Mouse (Mus musculus) embryonic facial prominence, embryonic 13.5 days (tissue): ENCODE measurements around the gene Socs7. TPM values are rescaled to one million over a fixed set of nuclear protein-coding genes. Genes with fewer than 3 reads are reported as not detected.

Experiments
- ATAC-seq: fragments of 200-750 bp; cut with Nextera tagmentation; 2 replicates; pipeline ENCODE4 v1.8.0; 2017; ENCODE audit warnings: low read depth; ENCODE audit not compliant: insufficient number of reproducible peaks, insufficient read depth, low FRiP score, low TSS enrichment
- H3K27ac ChIP-seq: fragments of 300-500 bp; sonication (generic); 2 replicates; pipeline ENCODE4 v1.5.1; 2015; ENCODE audit warnings: moderate library complexity, mild to moderate bottlenecking, inconsistent platforms
- H3K27me3 ChIP-seq: fragments of 300-500 bp; sonication (generic); 2 replicates; pipeline ENCODE4 v1.6.1; 2015; ENCODE audit warnings: mild to moderate bottlenecking, inconsistent platforms
- H3K36me3 ChIP-seq: fragments of 300-500 bp; sonication (generic); 2 replicates; pipeline ENCODE4 v1.6.1; 2015; ENCODE audit warnings: mild to moderate bottlenecking, inconsistent platforms
- H3K4me1 ChIP-seq: fragments of 300-500 bp; sonication (generic); 2 replicates; pipeline ENCODE4 v1.6.1; 2015; ENCODE audit warnings: inconsistent platforms
- H3K4me2 ChIP-seq: fragments of 300-500 bp; sonication (generic); 2 replicates; pipeline ENCODE4 v1.6.1; 2015; ENCODE audit warnings: moderate library complexity, mild to moderate bottlenecking, inconsistent platforms
- H3K4me3 ChIP-seq: fragments of 300-500 bp; sonication (generic); 2 replicates; pipeline ENCODE4 v1.5.1; 2015; ENCODE audit warnings: mild to moderate bottlenecking, inconsistent platforms
- H3K9ac ChIP-seq: fragments of 300-500 bp; sonication (generic); 2 replicates; pipeline ENCODE4 v1.6.1; 2015; ENCODE audit warnings: mild to moderate bottlenecking, inconsistent platforms
- H3K9me3 ChIP-seq: fragments of 300-500 bp; sonication (generic); 2 replicates; pipeline ENCODE4 v1.6.1; 2016; ENCODE audit warnings: inconsistent platforms
- WGBS: fragments of 180-500 bp; shearing (Covaris S2); methylation state at CpG from one replicate; pipeline ENCODE4 v1.1.7; 2015; ENCODE audit warnings: mixed read lengths; 5-methylcytosine and 5-hydroxymethylcytosine counted together
- polyA plus RNA-seq: library from polyadenylated mRNA; unstranded; fragments of >200 nt; fragmentation: Nextera tagmentation; extraction: Ambion mirVana; gene quantifications from 2 replicates; pipeline ENCODE4 v1.2.1, GENCODE M21; 2015

The Socs7 gene
- polyA plus RNA-seq, 1 experiment from 2014 or later: 5.3 TPM

DNA sequence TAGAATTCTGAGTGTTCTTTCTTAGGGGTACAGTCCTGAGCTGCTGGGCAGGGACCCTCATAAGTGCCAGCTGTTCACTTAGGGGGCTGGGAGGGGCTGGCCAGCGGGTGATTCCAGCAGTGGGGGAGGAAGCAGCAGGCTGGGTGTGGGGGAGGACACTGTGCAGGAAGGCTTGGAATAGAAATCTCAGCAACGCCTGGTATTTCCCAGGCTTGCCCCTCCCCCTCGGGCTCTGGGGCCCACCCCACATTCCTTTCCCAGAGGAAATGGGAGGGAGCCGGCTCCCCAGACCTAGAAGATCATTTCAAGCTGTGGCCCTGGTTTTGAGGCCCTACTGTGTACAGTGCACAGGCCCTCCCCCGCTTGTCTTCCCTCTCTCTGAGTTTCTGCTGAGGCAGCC is 75.4 kb downstream of the Socs7 start:
- no peaks in the 10 kb centered on the region for H3K27me3 ChIP-seq
- peaks cover 83% of the 10 kb centered on the region for H3K4me1 ChIP-seq
- H3K36me3 ChIP-seq: no peaks in the 10 kb centered on the region; the same call in 1 of the 2 replicates
- WGBS: 7% methylated on average over 5 of the region's 5 CpGs
- peak overlapping the region; percentile 84 for H3K27ac ChIP-seq
- H3K9ac ChIP-seq: peak overlapping the region; percentile 44
- no peak for ATAC-seq
- peak overlapping the region; percentile 34 for H3K4me2 ChIP-seq
- no peaks in the 10 kb centered on the region for H3K9me3 ChIP-seq
- H3K4me3 ChIP-seq: no peak overlapping the region

GRCm38 (mm10) chr11:97438868-97439267 is 76.5 kb downstream of the Socs7 start:
- H3K9ac ChIP-seq: 0 out of 2 replicates have a peak overlapping the region, but pooled peaks have one; percentile 27
- ATAC-seq: no peak
- H3K4me1 ChIP-seq: peaks cover 89% of the 10 kb centered on the region
- no peaks in the 10 kb centered on the region for H3K27me3 ChIP-seq
- H3K4me3 ChIP-seq: no peak overlapping the region
- peaks cover under 1% of the 10 kb centered on the region; the same call in 1 of the 2 replicates for H3K36me3 ChIP-seq
- 25% methylated on average over 9 of the region's 9 CpGs for WGBS
- H3K9me3 ChIP-seq: no peaks in the 10 kb centered on the region
- H3K4me2 ChIP-seq: no peak overlapping the region; the same call in 1 of the 2 replicates
- H3K27ac ChIP-seq: peak overlapping the region; percentile 84

GRCm38 (mm10) chr11:97439935-97440334 is 77.6 kb downstream of the Socs7 start:
- Histone ChIP-seq H3K9ac (peak overlapping the region; percentile 88), H3K27ac (peak overlapping the region; percentile 81), H3K4me3 (peak overlapping the region; percentile 67), H3K36me3 (peaks cover 11% of the 10 kb centered on the region), H3K27me3 (no peaks in the 10 kb centered on the region), H3K4me1 (peaks cover 85% of the 10 kb centered on the region), H3K9me3 (no peaks in the 10 kb centered on the region), H3K4me2 (peak overlapping the region; percentile 82)
- WGBS: 4% methylated on average over 23 of the region's 37 CpGs
- ATAC-seq: peak; percentile 21; the same call in 1 of the 2 replicates

- Histone ChIP-seq H3K4me2 (peak overlapping the region; percentile 82), H3K9me3 (no peaks in the 10 kb centered on the region), H3K4me3 (peak overlapping the region; percentile 67), H3K27ac (peak overlapping the region; percentile 81), H3K27me3 (no peaks in the 10 kb centered on the region), H3K36me3 (peaks cover 16% of the 10 kb centered on the region), H3K9ac (peak overlapping the region; percentile 88), H3K4me1 (peaks cover 79% of the 10 kb centered on the region)
- under 1% methylated on average over 34 of the region's 34 CpGs for WGBS
- peak; percentile 23; the same call in 1 of the 2 replicates for ATAC-seq
These were observed 78.1 kb downstream of the Socs7 start for GRCm38 (mm10) chr11:97440441-97440881.

DNA sequence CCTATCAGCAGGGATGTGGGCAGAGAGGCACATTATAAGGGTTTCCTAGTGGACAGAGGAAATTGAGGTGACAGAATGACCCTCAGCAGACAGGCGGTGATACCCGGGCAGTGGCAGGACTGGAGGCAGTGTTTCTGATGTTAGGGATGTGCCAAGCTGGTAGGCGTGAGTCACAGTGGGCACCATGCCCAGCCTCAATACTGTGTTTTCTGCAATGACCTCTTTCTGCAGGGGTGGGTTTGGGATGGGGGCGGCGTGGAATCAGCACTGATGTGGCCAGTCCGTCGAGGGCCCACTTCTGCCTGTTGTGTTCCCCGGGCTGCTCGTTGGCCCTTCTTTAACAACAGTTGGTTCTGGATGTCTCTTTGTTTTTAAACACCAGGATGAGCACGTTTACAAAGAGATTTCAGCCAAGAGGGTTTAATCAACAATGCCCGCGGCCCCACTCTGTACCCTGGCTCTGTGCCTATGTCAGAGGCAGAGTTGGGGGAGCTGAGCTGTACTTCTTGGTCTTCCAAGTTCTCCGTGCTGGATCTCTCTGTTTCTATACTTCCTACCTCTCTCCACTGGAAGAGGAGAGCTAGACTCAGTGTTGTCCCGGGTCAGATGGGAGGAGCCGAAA is 78.8 kb downstream of the Socs7 start:
- ATAC-seq: no peak
- Histone ChIP-seq H3K27ac (peak overlapping the region; percentile 81), H3K4me1 (peaks cover 73% of the 10 kb centered on the region), H3K27me3 (no peaks in the 10 kb centered on the region), H3K4me2 (peak overlapping the region; percentile 82), H3K9me3 (no peaks in the 10 kb centered on the region), H3K9ac (peak overlapping the region; percentile 88), H3K4me3 (peak overlapping the region; percentile 67), H3K36me3 (peaks cover 21% of the 10 kb centered on the region)
- 48% methylated on average over 15 of the region's 15 CpGs for WGBS

DNA sequence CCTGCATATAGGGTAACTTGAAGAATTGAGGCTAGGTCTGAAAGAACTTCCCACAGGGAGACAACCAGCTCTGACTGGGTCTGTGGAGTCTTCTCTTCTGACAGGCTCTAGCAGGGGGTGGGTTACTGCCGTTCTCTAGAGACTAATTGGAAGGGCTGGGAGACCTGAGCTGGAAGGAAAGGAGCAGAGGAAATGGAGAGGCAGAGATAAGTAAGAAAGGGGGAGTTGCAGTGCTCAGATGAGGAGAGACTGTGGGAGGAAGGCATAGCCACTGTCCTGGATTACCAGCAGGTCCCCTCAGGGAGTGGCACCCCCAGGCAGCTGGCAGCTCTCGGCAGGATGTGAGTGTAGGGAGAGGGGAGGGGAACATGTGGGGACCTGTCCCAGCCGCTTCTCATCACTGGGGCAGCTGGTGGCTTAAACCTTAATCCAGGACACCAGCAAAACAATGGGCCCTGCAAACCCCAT is 79.3 kb downstream of the Socs7 start:
- Histone ChIP-seq H3K4me3 (peak overlapping the region; percentile 67), H3K4me1 (peaks cover 70% of the 10 kb centered on the region), H3K36me3 (peaks cover 27% of the 10 kb centered on the region), H3K9ac (peak overlapping the region; percentile 88), H3K9me3 (no peaks in the 10 kb centered on the region), H3K27ac (peak overlapping the region; percentile 81), H3K4me2 (peak overlapping the region; percentile 82), H3K27me3 (no peaks in the 10 kb centered on the region)
- ATAC-seq: no peak
- WGBS: 4% methylated on average over 3 of the region's 3 CpGs

DNA sequence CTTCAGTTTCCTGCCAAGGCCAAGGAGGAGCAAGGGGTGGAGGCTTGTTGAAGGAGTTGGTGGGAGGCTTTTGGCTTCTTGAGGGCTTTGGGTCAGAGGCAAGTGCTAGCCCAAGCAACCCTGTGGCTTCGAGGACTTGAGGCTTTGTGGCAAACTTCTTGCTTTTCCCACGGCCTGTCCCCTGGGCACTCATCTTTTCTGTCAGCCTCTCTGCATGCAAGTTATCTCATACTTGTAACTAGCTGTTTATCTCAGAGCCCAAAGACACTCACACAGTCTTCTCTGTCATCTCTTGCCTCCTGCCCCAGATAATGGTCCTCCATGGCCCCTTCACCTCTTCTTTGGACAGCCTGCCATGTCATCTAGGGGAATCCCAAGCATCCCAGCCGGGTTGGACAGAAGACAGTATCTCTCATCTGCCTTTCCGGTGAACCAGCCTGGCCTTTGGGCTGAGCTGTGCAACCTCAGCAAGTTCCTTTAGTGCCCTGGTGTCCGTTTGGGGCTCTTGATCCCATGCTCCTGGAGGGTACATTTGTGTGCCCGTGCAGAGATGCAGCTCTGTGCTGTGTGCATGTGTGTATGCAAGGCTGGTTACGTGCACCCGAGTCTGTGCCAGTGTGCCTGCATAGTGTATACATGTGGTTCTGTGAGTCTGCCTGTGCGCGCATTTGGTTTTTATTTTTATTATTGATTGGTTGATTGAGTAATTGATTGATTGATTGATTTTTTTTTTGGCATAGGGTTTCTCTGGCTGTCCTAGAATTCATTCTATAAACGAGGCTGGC is 80.7 kb downstream of the Socs7 start:
- H3K27me3 ChIP-seq: no peaks in the 10 kb centered on the region
- 81% methylated on average over 11 of the region's 11 CpGs for WGBS
- H3K27ac ChIP-seq: peak overlapping the region; percentile 81; the same call in 1 of the 2 replicates
- H3K9ac ChIP-seq: peak overlapping the region; percentile 51
- H3K4me3 ChIP-seq: no peak overlapping the region
- peaks cover 40% of the 10 kb centered on the region for H3K36me3 ChIP-seq
- H3K9me3 ChIP-seq: no peaks in the 10 kb centered on the region
- H3K4me2 ChIP-seq: peak overlapping the region; percentile 82
- peaks cover 56% of the 10 kb centered on the region for H3K4me1 ChIP-seq
- ATAC-seq: no peak

- Histone ChIP-seq H3K27ac (peak overlapping the region; percentile 22; the same call in 1 of the 2 replicates), H3K4me3 (no peak overlapping the region), H3K4me1 (peaks cover 48% of the 10 kb centered on the region), H3K9me3 (no peaks in the 10 kb centered on the region), H3K36me3 (peaks cover 53% of the 10 kb centered on the region), H3K27me3 (no peaks in the 10 kb centered on the region), H3K9ac (0 out of 2 replicates have a peak overlapping the region, but pooled peaks have one; percentile 46), H3K4me2 (no peak overlapping the region)
- ATAC-seq: no peak
- 74% methylated on average over 6 of the region's 6 CpGs for WGBS
These were observed 83.2 kb downstream of the Socs7 start for GRCm38 (mm10) chr11:97445596-97445995.

DNA sequence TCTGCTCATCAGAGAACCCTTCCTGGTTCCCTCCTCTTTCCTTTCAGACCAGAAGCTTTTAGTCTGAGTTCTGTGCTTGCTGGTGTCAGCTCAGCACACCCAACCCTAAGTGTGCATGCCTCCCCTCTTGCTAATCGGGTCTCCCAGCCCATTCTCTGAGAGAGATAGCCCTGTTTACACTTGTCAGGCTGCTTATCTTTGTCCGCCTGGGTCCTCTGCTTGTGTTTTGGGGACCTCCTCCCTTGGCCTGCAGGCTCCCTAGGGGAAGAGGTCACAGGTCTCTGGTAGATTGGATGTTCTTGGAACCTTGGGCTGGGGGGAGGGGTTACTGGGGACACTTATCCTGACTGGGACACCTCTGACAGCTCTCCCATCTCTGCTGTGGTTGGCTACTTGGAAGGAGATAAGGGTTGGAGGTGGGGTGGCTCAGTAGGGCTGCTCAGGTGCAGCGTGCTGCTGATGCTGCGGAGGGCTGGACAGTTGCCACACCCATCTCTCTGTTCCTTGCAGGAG is 83.7 kb downstream of the Socs7 start:
- WGBS: 76% methylated on average over 4 of the region's 4 CpGs
- Histone ChIP-seq H3K4me2 (no peak overlapping the region), H3K4me1 (peaks cover 48% of the 10 kb centered on the region), H3K4me3 (no peak overlapping the region), H3K27me3 (no peaks in the 10 kb centered on the region), H3K9me3 (no peaks in the 10 kb centered on the region), H3K9ac (0 out of 2 replicates have a peak overlapping the region, but pooled peaks have one; percentile 46), H3K27ac (peak overlapping the region; percentile 22; the same call in 1 of the 2 replicates), H3K36me3 (peaks cover 53% of the 10 kb centered on the region)
- no peak for ATAC-seq

GRCm38 (mm10) chr11:97447979-97448378 is 85.6 kb downstream of the Socs7 start:
- Histone ChIP-seq H3K4me1 (peaks cover 48% of the 10 kb centered on the region), H3K36me3 (peaks cover 72% of the 10 kb centered on the region), H3K9me3 (no peaks in the 10 kb centered on the region), H3K27ac (no peak overlapping the region), H3K4me3 (no peak overlapping the region), H3K4me2 (no peak overlapping the region), H3K27me3 (no peaks in the 10 kb centered on the region), H3K9ac (no peak overlapping the region)
- ATAC-seq: no peak
- WGBS: 79% methylated on average over 7 of the region's 7 CpGs
